Mouse (Mus musculus) testis, adult 2 months (tissue): ENCODE results near the gene Recql.

ENCODE experiments used
- CTCF ChIP-seq: fragments of 200-500 bp; IDR thresholded peaks from 2 replicates; pipeline ENCODE4 v1.5.1; 2012; ENCODE audit warnings: low read depth, mild to moderate bottlenecking, inconsistent platforms, low read length, moderate library complexity; ENCODE audit not compliant: control insufficient read depth, insufficient read depth, insufficient replicate concordance
- POLR2A ChIP-seq: fragments of 200-500 bp; IDR thresholded peaks from 2 replicates; pipeline ENCODE4 v1.6.1; 2012; ENCODE audit warnings: low read depth, mild to moderate bottlenecking, inconsistent platforms, low read length, moderate library complexity; ENCODE audit not compliant: control insufficient read depth

- TF ChIP-seq CTCF (no peak), POLR2A (no peak)
Observed at GRCm38 (mm10) chr6:142395756-142396155, 8.9 kb upstream of the Recql start.
